Mouse (Mus musculus) CH12.LX (cell line): Measurements from ENCODE around the gene Tmem119. TPM values are rescaled to one million over a fixed set of nuclear protein-coding genes. Genes with fewer than 3 reads are reported as not detected.

Experiments used
- DNase-seq: peaks from one replicate; pipeline ENCODE4 v3.0.0-alpha.2; 2013; ENCODE audit errors: extremely low read depth
- H3K27ac ChIP-seq: 2 replicates; pipeline ENCODE4 v1.5.1; 2012; ENCODE audit warnings: low read depth, mild to moderate bottlenecking, control low read depth, moderate library complexity; ENCODE audit not compliant: insufficient read depth
- H3K27me3 ChIP-seq: replicated peaks from 2 replicates; pipeline ENCODE3; 2012; ENCODE audit warnings: inconsistent platforms
- H3K36me3 ChIP-seq, 2 experiments: replicated peaks in 1 of 2; 2 replicates each; pipeline versions ENCODE3 to v1.6.1; 2012; ENCODE audit warnings: inconsistent platforms in 1 of 2, low read length in 1 of 2, mild to moderate bottlenecking in 1 of 2, mixed read lengths in 1 of 2, moderate library complexity in 1 of 2; ENCODE audit not compliant: control insufficient read depth in 1 of 2, insufficient read depth in 1 of 2
- H3K4me1 ChIP-seq, 2 experiments: 2 replicates each; pipeline ENCODE4 v1.6.1; 2012; ENCODE audit warnings: inconsistent platforms in 1 of 2, moderate library complexity in 1 of 2; ENCODE audit not compliant: insufficient read depth in 2 of 2, control insufficient read depth in 1 of 2
- H3K4me2 ChIP-seq: 2 replicates; pipeline ENCODE4 v1.6.1; 2012; ENCODE audit warnings: low read depth, mild to moderate bottlenecking, control low read depth; ENCODE audit not compliant: poor library complexity, insufficient read depth, severe bottlenecking
- H3K4me3 ChIP-seq, 3 experiments: fragments of 150-350 bp in 1 of 3; sonication (generic) in 1 of 3; replicated peaks in 1 of 3; 2 replicates each; pipeline versions ENCODE3 to v1.5.1; 2011 to 2012; ENCODE audit warnings: low read depth in 2 of 3, low read length in 2 of 3, mild to moderate bottlenecking in 2 of 3, moderate library complexity in 2 of 3, control low read depth in 1 of 3, improper control_type of control experiment in 1 of 3, inconsistent platforms in 1 of 3, mixed read lengths in 1 of 3; ENCODE audit not compliant: poor library complexity in 1 of 3
- H3K79me2 ChIP-seq: replicated peaks from 2 replicates; pipeline ENCODE4 v1.6.1; 2012; ENCODE audit warnings: mild to moderate bottlenecking, moderate library complexity; ENCODE audit not compliant: control insufficient read depth, poor library complexity, insufficient read depth, severe bottlenecking; ENCODE audit errors: extremely low read depth
- H3K9ac ChIP-seq: 2 replicates; pipeline ENCODE4 v1.6.1; 2012; ENCODE audit warnings: low read depth, mild to moderate bottlenecking, control low read depth, moderate library complexity; ENCODE audit not compliant: insufficient read depth
- H3K9me3 ChIP-seq: replicated peaks from 2 replicates; pipeline ENCODE3; 2012; ENCODE audit warnings: low read length, inconsistent platforms, mixed read lengths
- BHLHE40 ChIP-seq: IDR thresholded peaks from 2 replicates; pipeline ENCODE4 v1.6.1; 2011; ENCODE audit warnings: mild to moderate bottlenecking, low read depth, low read length, improper control_type of control experiment
- CHD2 ChIP-seq: IDR thresholded peaks from 2 replicates; pipeline ENCODE4 v1.6.1; 2011; ENCODE audit warnings: low read length, improper control_type of control experiment
- CTCF ChIP-seq, 2 experiments: IDR thresholded peaks in 1 of 2; conservative IDR thresholded peaks in 1 of 2; 2 replicates each; pipeline ENCODE4 v1.5.1; 2011 to 2012; ENCODE audit warnings: low read depth in 2 of 2, low read length in 2 of 2, improper control_type of control experiment in 1 of 2, inconsistent platforms in 1 of 2, mild to moderate bottlenecking in 1 of 2, moderate library complexity in 1 of 2
- E2F4 ChIP-seq: IDR thresholded peaks from 2 replicates; pipeline ENCODE4 v1.6.1; 2011; ENCODE audit warnings: low read depth, low read length, improper control_type of control experiment; ENCODE audit not compliant: insufficient replicate concordance
- EP300 ChIP-seq: IDR thresholded peaks from 2 replicates; pipeline ENCODE4 v1.6.1; 2011; ENCODE audit warnings: low read length, improper control_type of control experiment
- GABPA ChIP-seq: IDR thresholded peaks from 2 replicates; pipeline ENCODE4 v1.6.1; 2012; ENCODE audit warnings: low read depth, low read length, improper control_type of control experiment, inconsistent platforms; ENCODE audit not compliant: insufficient replicate concordance
- HCFC1 ChIP-seq: IDR thresholded peaks from 2 replicates; pipeline ENCODE4 v1.6.1; 2012; ENCODE audit warnings: low read depth, mild to moderate bottlenecking, inconsistent platforms, low read length, improper control_type of control experiment
- IRF4 ChIP-seq: IDR thresholded peaks from 2 replicates; pipeline ENCODE4 v1.6.1; 2014; ENCODE audit warnings: low read depth, mild to moderate bottlenecking, inconsistent platforms, low read length, improper control_type of control experiment
- JUN ChIP-seq: IDR thresholded peaks from 2 replicates; pipeline ENCODE4 v1.6.1; 2011; ENCODE audit warnings: low read depth, mild to moderate bottlenecking, low read length, improper control_type of control experiment, moderate library complexity; ENCODE audit not compliant: insufficient read depth
- JUND ChIP-seq: conservative IDR thresholded peaks from 2 replicates; pipeline ENCODE4 v1.6.1; 2011; ENCODE audit warnings: low read depth, low read length, improper control_type of control experiment
- KAT2A ChIP-seq: IDR thresholded peaks from 2 replicates; pipeline ENCODE4 v1.6.1; 2012; ENCODE audit warnings: low read length, improper control_type of control experiment, inconsistent platforms; ENCODE audit not compliant: insufficient replicate concordance
- MAFK ChIP-seq: IDR thresholded peaks from 2 replicates; pipeline ENCODE4 v1.6.1; 2011; ENCODE audit warnings: low read length, improper control_type of control experiment; ENCODE audit not compliant: insufficient replicate concordance
- MAX ChIP-seq: IDR thresholded peaks from 2 replicates; pipeline ENCODE4 v1.6.1; 2011; ENCODE audit warnings: low read length, improper control_type of control experiment
- MAZ ChIP-seq: IDR thresholded peaks from 2 replicates; pipeline ENCODE4 v1.6.1; 2012; ENCODE audit warnings: low read depth, mild to moderate bottlenecking, inconsistent platforms, low read length, improper control_type of control experiment, moderate library complexity
- MXI1 ChIP-seq: IDR thresholded peaks from 2 replicates; pipeline ENCODE4 v1.6.1; 2011; ENCODE audit warnings: mild to moderate bottlenecking, low read depth, low read length, improper control_type of control experiment
- MYC ChIP-seq: IDR thresholded peaks from 2 replicates; pipeline ENCODE4 v1.6.1; 2011; ENCODE audit warnings: low read depth, mild to moderate bottlenecking, improper control_type of control experiment, low read length
- NELFE ChIP-seq: IDR thresholded peaks from 2 replicates; pipeline ENCODE4 v1.6.1; 2011; ENCODE audit warnings: low read depth, low read length, improper control_type of control experiment
- NRF1 ChIP-seq: IDR thresholded peaks from 2 replicates; pipeline ENCODE4 v1.6.1; 2014; ENCODE audit warnings: low read depth, mild to moderate bottlenecking, inconsistent platforms, low read length, improper control_type of control experiment, moderate library complexity
- POLR2A ChIP-seq: IDR thresholded peaks from 2 replicates; pipeline ENCODE4 v1.6.1; 2011; ENCODE audit warnings: low read depth, mild to moderate bottlenecking, improper control_type of control experiment, low read length
- POLR2AphosphoS2 ChIP-seq: IDR thresholded peaks from 2 replicates; pipeline ENCODE4 v1.6.1; 2011; ENCODE audit warnings: low read depth, low read length, improper control_type of control experiment
- RAD21 ChIP-seq: IDR thresholded peaks from 2 replicates; pipeline ENCODE4 v1.6.1; 2011; ENCODE audit warnings: low read depth, mild to moderate bottlenecking, low read length, improper control_type of control experiment, moderate library complexity
- RCOR1 ChIP-seq: conservative IDR thresholded peaks from 2 replicates; pipeline ENCODE4 v1.6.1; 2012; ENCODE audit warnings: low read depth, mild to moderate bottlenecking, inconsistent platforms, low read length, improper control_type of control experiment
- SMC3 ChIP-seq: IDR thresholded peaks from 2 replicates; pipeline ENCODE4 v1.6.1; 2011; ENCODE audit warnings: low read depth, low read length, improper control_type of control experiment
- TBP ChIP-seq: conservative IDR thresholded peaks from 2 replicates; pipeline ENCODE4 v1.6.1; 2011; ENCODE audit warnings: low read depth, low read length, improper control_type of control experiment
- UBTF ChIP-seq: IDR thresholded peaks from 2 replicates; pipeline ENCODE4 v1.6.1; 2012; ENCODE audit warnings: low read depth, mild to moderate bottlenecking, inconsistent platforms, low read length, improper control_type of control experiment, moderate library complexity
- USF1 ChIP-seq: IDR thresholded peaks from 2 replicates; pipeline ENCODE4 v1.6.1; 2014; ENCODE audit warnings: low read depth, mild to moderate bottlenecking, inconsistent platforms, low read length, improper control_type of control experiment
- USF2 ChIP-seq: conservative IDR thresholded peaks from 2 replicates; pipeline ENCODE4 v1.6.1; 2011; ENCODE audit warnings: low read depth, low read length, improper control_type of control experiment
- ZKSCAN1 ChIP-seq: IDR thresholded peaks from 2 replicates; pipeline ENCODE4 v1.6.1; 2012; ENCODE audit warnings: low read depth, inconsistent platforms, low read length, improper control_type of control experiment, borderline replicate concordance
- ZMIZ1 ChIP-seq: IDR thresholded peaks from 2 replicates; pipeline ENCODE4 v1.6.1; 2012; ENCODE audit warnings: low read depth, mild to moderate bottlenecking, inconsistent platforms, low read length, improper control_type of control experiment
- ZNF384 ChIP-seq: IDR thresholded peaks from 2 replicates; pipeline ENCODE4 v1.6.1; 2012; ENCODE audit warnings: low read depth, low read length, improper control_type of control experiment, inconsistent platforms
- dilution Hi-C: fragments of 300-500 bp; cut with MboI; formaldehyde crosslinking; loops from 2 replicates; pipeline ENCODE4 v1.14.3; 2020; ENCODE audit warnings: low sequenced_read_pairs; ENCODE audit not compliant: extremely low pct_unique_long_range_greater_than_20kb, extremely low pct_ligation_motif_present
- in situ Hi-C: fragments of 300-500 bp; cut with MboI; formaldehyde crosslinking; loops from 3 replicates; pipeline ENCODE4 v1.14.3; 2019; ENCODE audit warnings: low sequenced_read_pairs, low pct_ligation_motif_present, low pct_unique_long_range_greater_than_20kb, mixed read lengths
- polyA plus RNA-seq: library from polyadenylated mRNA; unstranded; fragments of >175 nt; gene quantifications from 2 replicates; pipeline ENCODE4 v1.2.1, GENCODE M21; 2012; ENCODE audit warnings: low read depth; ENCODE audit not compliant: insufficient read length
- total RNA-seq, 2 experiments: library from RNA; depleted of rRNA; stranded (reverse); fragments of 300-350 nt in 1 of 2; fragments of >200 nt in 1 of 2; gene quantifications; 2 replicates each; pipeline ENCODE4 v1.2.3; 2012 to 2014

The Tmem119 gene
- total and polyA plus RNA-seq, 3 experiments, result 0.30 to 1.5 (median 1.0) TPM

DNA sequence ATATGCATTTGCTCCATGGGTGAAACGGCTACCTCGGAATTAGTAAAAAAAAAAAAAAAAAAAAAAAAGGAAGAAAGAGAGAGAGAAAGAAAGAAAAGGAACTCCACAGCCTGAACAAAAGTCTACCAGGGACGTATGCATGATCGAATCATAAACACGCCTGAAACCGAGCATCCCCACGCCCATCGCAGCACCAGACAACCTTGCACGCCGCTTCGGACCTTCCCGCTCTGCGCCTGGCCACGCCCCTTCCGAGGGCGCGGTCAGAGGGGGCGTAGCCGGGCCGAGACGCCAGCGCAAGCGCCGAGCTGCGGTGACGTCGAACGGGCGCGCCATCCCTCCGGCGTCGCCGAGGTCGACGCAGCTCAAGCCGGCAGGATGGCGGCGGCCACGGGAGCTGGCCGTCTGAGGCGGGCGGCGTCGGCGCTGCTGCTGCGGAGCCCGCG lies 27.8 kb downstream of the Tmem119 start, which contains the start of the genes Sart3 and Iscu (continued):
- TF ChIP-seq EP300 (no peak), E2F4 (peak; percentile 93; the same call in 1 of the 2 replicates), USF1 (no peak), TBP (peak; percentile 61; the same call in 1 of the 2 replicates), RAD21 (no peak), ZMIZ1 (peak; percentile 56), MXI1 (peak; percentile 98), CHD2 (no peak), MAFK (no peak), IRF4 (peak; percentile 55; the same call in 1 of the 2 replicates), MYC (peak; percentile 77; the same call in 1 of the 2 replicates), ZNF384 (peak; percentile 83), GABPA (peak; percentile 32; the same call in 1 of the 2 replicates), BHLHE40 (peak; percentile 50; the same call in 1 of the 2 replicates)

DNA sequence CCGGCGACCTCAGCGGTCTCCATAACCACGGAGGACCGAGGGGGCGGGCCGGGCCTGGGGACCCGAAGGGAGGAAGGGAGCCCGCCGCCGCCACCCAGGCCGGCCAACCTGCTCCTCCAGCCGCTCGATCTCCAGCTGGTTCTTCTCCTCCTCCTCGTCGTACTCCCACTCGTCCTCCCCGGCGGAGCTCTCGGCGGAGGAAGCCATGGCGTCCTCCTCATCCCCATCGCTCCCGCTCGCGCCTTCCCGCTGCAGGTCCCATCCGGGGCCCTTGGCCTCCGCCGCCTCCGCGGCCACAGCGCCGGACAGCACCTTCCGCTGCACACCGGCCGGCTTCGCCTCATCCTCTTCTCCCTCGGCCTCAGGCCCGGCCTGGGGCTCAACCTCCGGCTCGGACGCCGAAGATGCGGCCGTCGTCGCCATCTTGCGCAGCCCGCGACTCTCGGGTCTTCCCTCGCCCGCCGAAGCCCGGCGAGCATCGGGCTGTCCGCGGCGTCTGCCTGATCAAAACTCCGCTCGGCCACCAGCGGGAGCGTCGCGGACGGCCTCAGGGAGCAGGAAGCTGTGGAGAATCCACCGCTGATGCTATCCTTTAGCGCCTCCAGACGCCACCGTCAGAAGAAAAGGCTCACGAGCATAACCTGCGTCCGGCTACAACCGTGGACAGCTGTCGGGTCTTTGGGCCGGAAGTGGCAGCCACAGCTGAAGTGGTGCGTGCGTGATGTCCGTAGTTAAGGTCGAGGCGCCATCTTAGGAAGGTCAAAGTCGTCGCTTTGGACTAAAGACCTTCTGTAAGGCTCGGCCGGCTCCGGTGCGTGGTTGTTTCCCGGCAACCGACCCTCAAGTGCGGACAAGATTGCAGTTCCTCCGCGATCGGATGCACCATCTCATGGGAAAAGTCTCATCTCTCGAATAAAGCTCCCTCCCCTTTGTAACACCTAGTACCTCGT lies 28.8 kb downstream of the Tmem119 start:
- peak overlapping the region; percentile 82 for H3K27ac ChIP-seq
- in situ Hi-C loops, result loop anchor here (10.0 kb wide), 1 partner anchor 63 kb away; the partner anchor contains the start of gene Selplg
- peak overlapping the region; percentile 90 to 100 (median 98) for H3K4me3 ChIP-seq
- H3K36me3 ChIP-seq, result peaks cover 38 to 53% of the 10 kb centered on the region in 2 experiments
- H3K4me1 ChIP-seq, result peaks cover 35 to 67% of the 10 kb centered on the region in 2 experiments
- H3K4me2 ChIP-seq, result peak overlapping the region; percentile 94
- H3K79me2 ChIP-seq, result peaks cover 63% of the 10 kb centered on the region
- no peaks in the 10 kb centered on the region for H3K27me3 ChIP-seq
- peak; percentile 90 for DNase-seq
- H3K9ac ChIP-seq, result peak overlapping the region; percentile 92
- H3K9me3 ChIP-seq, result no peaks in the 10 kb centered on the region
- dilution Hi-C loops, result no loop called here
- peak; percentile 78 for TF ChIP-seq BHLHE40
- no peak; the same call in 1 of the 2 replicates for TF ChIP-seq ZMIZ1
- no peak for TF ChIP-seq ZNF384
- peak; percentile 5; the same call in 1 of the 2 replicates for TF ChIP-seq GABPA
- no peak for TF ChIP-seq SMC3
- peak; percentile 92 for TF ChIP-seq HCFC1
- peak; percentile 100 for TF ChIP-seq MAX
- TF ChIP-seq CHD2, result peak; percentile 47
- peak; percentile 69; the same call in 1 of the 2 replicates for TF ChIP-seq MAZ
- peak; percentile 52 for TF ChIP-seq NELFE
- no peak for TF ChIP-seq POLR2AphosphoS2
- no peak for TF ChIP-seq ZKSCAN1
- no peak for TF ChIP-seq MAFK
- TF ChIP-seq JUND, result no peak
- peak; percentile 87 for TF ChIP-seq RCOR1
- TF ChIP-seq USF2, result no peak
- TF ChIP-seq TBP, result 0 out of 2 replicates have a peak, but pooled peaks have one; percentile 9
- TF ChIP-seq CTCF (conservative IDR thresholded peaks at IDR 0.05 in 1 of 2, IDR thresholded peaks at IDR 0.05 in 1 of 2; ENCODE audit: low read depth in 2 of 2, low read length in 2 of 2), result peak in 1 of 2 experiments; percentile 21; a peak in 2 of 4 replicates
- no peak for TF ChIP-seq MXI1
- peak; percentile 81 for TF ChIP-seq POLR2A
- no peak for TF ChIP-seq JUN
- TF ChIP-seq RAD21, result no peak
- no peak for TF ChIP-seq USF1
- peak; percentile 84 for TF ChIP-seq MYC
- no peak; the same call in 1 of the 2 replicates for TF ChIP-seq IRF4
- TF ChIP-seq KAT2A, result peak; percentile 87; the same call in 1 of the 2 replicates
- no peak for TF ChIP-seq UBTF
- TF ChIP-seq NRF1, result peak; percentile 70
- 0 out of 2 replicates have a peak, but pooled peaks have one; percentile 35 for TF ChIP-seq E2F4
